Mouse (Mus musculus) hindbrain, postnatal 0 days (tissue): ENCODE results near the gene Ccnl1. TPM values are rescaled to one million over a fixed set of nuclear protein-coding genes. Genes with fewer than 3 reads are reported as not detected.

Source experiments
- ATAC-seq: fragments of 200-750 bp; cut with Nextera tagmentation; 2 replicates; pipeline ENCODE4 v1.8.0; 2017; ENCODE audit warnings: mild to moderate bottlenecking, moderate TSS enrichment, moderate library complexity
- DNase-seq: peaks from one replicate; pipeline ENCODE4 v3.0.0-alpha.2; 2015; ENCODE audit warnings: low spot score
- H3K27ac ChIP-seq: fragments of 300-500 bp; sonication (generic); 2 replicates; pipeline ENCODE4 v1.5.1; 2014; ENCODE audit warnings: mild to moderate bottlenecking
- H3K27me3 ChIP-seq: fragments of 300-500 bp; sonication (generic); 2 replicates; pipeline ENCODE4 v1.6.1; 2014; ENCODE audit warnings: low read length, mixed read lengths; ENCODE audit not compliant: insufficient read depth
- H3K36me3 ChIP-seq: fragments of 300-500 bp; sonication (generic); 2 replicates; pipeline ENCODE4 v1.6.1; 2014; ENCODE audit warnings: low read length, mixed read lengths; ENCODE audit not compliant: insufficient read depth
- H3K4me1 ChIP-seq: fragments of 300-500 bp; sonication (generic); 2 replicates; pipeline ENCODE4 v1.6.1; 2014; ENCODE audit warnings: antibody characterized with exemption, low read length, mixed read lengths; ENCODE audit not compliant: insufficient read depth
- H3K4me2 ChIP-seq: fragments of 300-500 bp; sonication (generic); 2 replicates; pipeline ENCODE4 v1.6.1; 2014; ENCODE audit warnings: low read depth, mild to moderate bottlenecking, low read length, moderate library complexity, mixed read lengths
- H3K4me3 ChIP-seq: fragments of 300-500 bp; sonication (generic); 2 replicates; pipeline ENCODE4 v1.5.1; 2014; ENCODE audit warnings: low read length
- H3K9ac ChIP-seq: fragments of 300-500 bp; sonication (generic); replicated peaks from 2 replicates; pipeline ENCODE4 v1.6.1; 2014; ENCODE audit warnings: mild to moderate bottlenecking, low read length, moderate library complexity, mixed read lengths
- H3K9me3 ChIP-seq: fragments of 300-500 bp; sonication (generic); 2 replicates; pipeline ENCODE4 v1.6.1; 2016; ENCODE audit warnings: low read length, mixed read lengths
- CTCF ChIP-seq: IDR thresholded peaks from 2 replicates; pipeline ENCODE4 v1.5.1; 2016; ENCODE audit warnings: antibody characterized with exemption, control low read depth, low read depth
- WGBS: fragments of 180-500 bp; shearing (Covaris S2); extraction: QIAGEN DNeasy Blood & Tissue Kit; methylation state at CpG from one replicate; pipeline ENCODE4 v1.1.7; 2014; 5-methylcytosine and 5-hydroxymethylcytosine counted together
- polyA plus RNA-seq: library from polyadenylated mRNA; unstranded; fragments of >200 nt; fragmentation: Nextera tagmentation; extraction: Ambion mirVana; gene quantifications from 2 replicates; pipeline ENCODE4 v1.2.1, GENCODE M21; 2015
- total RNA-seq: library from RNA; depleted of rRNA; stranded (reverse); fragments of >200 nt; gene quantifications from 2 replicates; pipeline ENCODE4 v1.2.3, GENCODE M21; 2014

Gene Ccnl1
- total and polyA plus RNA-seq, 2 experiments from 2014 or later = 32.9 to 56.8 TPM

GRCm38 (mm10) chr3:65912217-65912616, 45.8 kb downstream of the Ccnl1 start:
- no peak for DNase-seq
- Histone ChIP-seq H3K27me3 (no peaks in the 10 kb centered on the region), H3K4me3 (no peak overlapping the region), H3K36me3 (no peaks in the 10 kb centered on the region), H3K4me1 (no peaks in the 10 kb centered on the region), H3K4me2 (no peak overlapping the region), H3K9me3 (no peaks in the 10 kb centered on the region), H3K9ac (no peak overlapping the region), H3K27ac (no peak overlapping the region)
- no peak for TF ChIP-seq CTCF
- no peak for ATAC-seq
- 60% methylated on average over 11 of the region's 11 CpGs for WGBS

- Histone ChIP-seq H3K9me3 (no peaks in the 10 kb centered on the region), H3K4me3 (no peak overlapping the region), H3K9ac (no peak overlapping the region), H3K4me2 (no peak overlapping the region), H3K27me3 (no peaks in the 10 kb centered on the region), H3K36me3 (no peaks in the 10 kb centered on the region), H3K27ac (no peak overlapping the region), H3K4me1 (no peaks in the 10 kb centered on the region)
- DNase-seq (no peak), ATAC-seq (no peak)
- 94% methylated on average over 3 of the region's 3 CpGs for WGBS
- no peak for TF ChIP-seq CTCF
Measured at GRCm38 (mm10) chr3:65911265-65911664, 46.8 kb downstream of the Ccnl1 start.

- no peak overlapping the region for H3K27ac ChIP-seq
- H3K4me3 ChIP-seq = no peak overlapping the region
- H3K27me3 ChIP-seq = no peaks in the 10 kb centered on the region
- no peak overlapping the region for H3K9ac ChIP-seq
- H3K4me1 ChIP-seq = no peaks in the 10 kb centered on the region
- no peaks in the 10 kb centered on the region for H3K9me3 ChIP-seq
- 92% methylated on average over 2 of the region's 2 CpGs for WGBS
- no peak for TF ChIP-seq CTCF
- no peaks in the 10 kb centered on the region for H3K36me3 ChIP-seq
- ATAC-seq = no peak
- DNase-seq = no peak
- no peak overlapping the region for H3K4me2 ChIP-seq
Measured at GRCm38 (mm10) chr3:65909454-65909853, 48.6 kb downstream of the Ccnl1 start.

GRCm38 (mm10) chr3:65907536-65907935, 50.5 kb downstream of the Ccnl1 start:
- Histone ChIP-seq H3K9ac (no peak overlapping the region), H3K4me2 (no peak overlapping the region), H3K9me3 (no peaks in the 10 kb centered on the region), H3K27me3 (no peaks in the 10 kb centered on the region), H3K36me3 (no peaks in the 10 kb centered on the region), H3K27ac (no peak overlapping the region), H3K4me1 (no peaks in the 10 kb centered on the region), H3K4me3 (no peak overlapping the region)
- WGBS = 97% methylated on average over 4 of the region's 4 CpGs
- no peak for TF ChIP-seq CTCF
- DNase-seq = no peak
- ATAC-seq = no peak

GRCm38 (mm10) chr3:65905281-65906169, 52.5 kb downstream of the Ccnl1 start:
- peak; percentile 37 for DNase-seq

GRCm38 (mm10) chr3:65904711-65905110, 53.3 kb downstream of the Ccnl1 start:
- Histone ChIP-seq H3K9me3 (no peaks in the 10 kb centered on the region), H3K4me1 (no peaks in the 10 kb centered on the region), H3K4me3 (no peak overlapping the region), H3K4me2 (no peak overlapping the region), H3K36me3 (no peaks in the 10 kb centered on the region), H3K27ac (no peak overlapping the region), H3K27me3 (no peaks in the 10 kb centered on the region), H3K9ac (no peak overlapping the region)
- DNase-seq = no peak
- 44% methylated on average over 6 of the region's 6 CpGs for WGBS
- TF ChIP-seq CTCF = no peak
- no peak for ATAC-seq

More at GRCm38 (mm10) chr3:65905281-65906169, 52.5 kb downstream of the Ccnl1 start:
- Histone ChIP-seq H3K9ac (no peak overlapping the region), H3K4me3 (no peak overlapping the region), H3K9me3 (no peaks in the 10 kb centered on the region), H3K4me2 (no peak overlapping the region), H3K36me3 (no peaks in the 10 kb centered on the region), H3K27me3 (no peaks in the 10 kb centered on the region), H3K4me1 (no peaks in the 10 kb centered on the region), H3K27ac (peak overlapping the region; percentile 2; the same call in 1 of the 2 replicates)
- TF ChIP-seq CTCF = no peak
- peak; percentile 86 for ATAC-seq
- WGBS = 34% methylated on average over 7 of the region's 7 CpGs

GRCm38 (mm10) chr3:65904106-65904505, 53.9 kb downstream of the Ccnl1 start:
- no peaks in the 10 kb centered on the region for H3K36me3 ChIP-seq
- H3K27ac ChIP-seq = no peak overlapping the region
- ATAC-seq (no peak), DNase-seq (no peak)
- H3K4me2 ChIP-seq = no peak overlapping the region
- H3K27me3 ChIP-seq = no peaks in the 10 kb centered on the region
- no peaks in the 10 kb centered on the region for H3K9me3 ChIP-seq
- no peak overlapping the region for H3K4me3 ChIP-seq
- H3K4me1 ChIP-seq = no peaks in the 10 kb centered on the region
- no peak overlapping the region for H3K9ac ChIP-seq
- WGBS = 53% methylated on average over 4 of the region's 4 CpGs
- no peak for TF ChIP-seq CTCF
